Mouse (Mus musculus): ENCODE measurements around the gene Hyal1. TPM values are rescaled to one million over a fixed set of nuclear protein-coding genes. Genes with fewer than 3 reads are reported as not detected.
"Not testable (repeated sequence)": the region's sequence is repeated elsewhere in the genome, so short reads cannot be mapped to it uniquely, and the experiment has no call there.

The Hyal1 gene
- polyA plus RNA-seq, 1 experiment from 2014 or later: 10.0 TPM

GRCm38 (mm10) chr9:107551890-107552355 is 24.8 kb upstream of the Hyal1 start:
- Histone ChIP-seq H3K9ac (replicated peaks) (peak overlapping the region; percentile 54), H3K36me3 (peaks cover 5% of the 10 kb centered on the region; the same call in 1 of the 2 replicates), H3K4me1 (replicated peaks) (peaks cover 57% of the 10 kb centered on the region), H3K4me2 (replicated peaks) (peak overlapping the region; percentile 53), H3K9me3 (no peaks in the 10 kb centered on the region), H3K27me3 (peaks cover 61% of the 10 kb centered on the region), H3K4me3 (replicated peaks) (peak overlapping the region; percentile 30), H3K27ac (no peak overlapping the region)
- no peak for ATAC-seq
- WGBS: 7% methylated on average over 8 of the region's 8 CpGs

- Histone ChIP-seq H3K4me3 (replicated peaks) (peak overlapping the region; percentile 60; the same call in 1 of the 2 replicates), H3K9me3 (no peaks in the 10 kb centered on the region), H3K36me3 (peaks cover 14% of the 10 kb centered on the region), H3K4me2 (replicated peaks) (peak overlapping the region; percentile 95; the same call in 1 of the 2 replicates), H3K4me1 (replicated peaks) (peaks cover 51% of the 10 kb centered on the region), H3K27ac (no peak overlapping the region), H3K27me3 (peaks cover 57% of the 10 kb centered on the region), H3K9ac (replicated peaks) (no peak overlapping the region)
- WGBS: 79% methylated on average over 5 of the region's 5 CpGs
- ATAC-seq: no peak
These were observed 23.9 kb upstream of the Hyal1 start for GRCm38 (mm10) chr9:107552690-107553393.

GRCm38 (mm10) chr9:107553541-107554318 is 23.0 kb upstream of the Hyal1 start:
- ATAC-seq: peak; percentile 26
- no peaks in the 10 kb centered on the region for H3K9me3 ChIP-seq
- peaks cover 48% of the 10 kb centered on the region for H3K27me3 ChIP-seq
- peaks cover 51% of the 10 kb centered on the region for H3K4me1 ChIP-seq (replicated peaks)
- peak overlapping the region; percentile 74 for H3K9ac ChIP-seq (replicated peaks)
- H3K36me3 ChIP-seq: peaks cover 23% of the 10 kb centered on the region
- peak overlapping the region; percentile 60 for H3K4me3 ChIP-seq (replicated peaks)
- H3K4me2 ChIP-seq (replicated peaks): peak overlapping the region; percentile 95
- 7% methylated on average over 37 of the region's 37 CpGs for WGBS
- H3K27ac ChIP-seq: peak overlapping the region; percentile 82

- Histone ChIP-seq H3K4me1 (replicated peaks) (peaks cover 51% of the 10 kb centered on the region), H3K9ac (replicated peaks) (peak overlapping the region; percentile 81), H3K36me3 (peaks cover 30% of the 10 kb centered on the region), H3K27ac (peak overlapping the region; percentile 84), H3K4me3 (replicated peaks) (peak overlapping the region; percentile 60), H3K27me3 (peaks cover 41% of the 10 kb centered on the region), H3K9me3 (no peaks in the 10 kb centered on the region), H3K4me2 (replicated peaks) (peak overlapping the region; percentile 95)
- under 1% methylated on average over 53 of the region's 53 CpGs for WGBS
- peak; percentile 95 for ATAC-seq
These were observed 22.4 kb upstream of the Hyal1 start for GRCm38 (mm10) chr9:107554319-107554825.

- H3K36me3 ChIP-seq: peaks cover 36% of the 10 kb centered on the region
- WGBS: under 1% methylated on average over 23 of the region's 23 CpGs
- H3K27me3 ChIP-seq: peaks cover 35% of the 10 kb centered on the region
- H3K9ac ChIP-seq (replicated peaks): peak overlapping the region; percentile 81
- H3K4me3 ChIP-seq (replicated peaks): peak overlapping the region; percentile 60
- no peaks in the 10 kb centered on the region for H3K9me3 ChIP-seq
- ATAC-seq: peak; percentile 55
- peak overlapping the region; percentile 95 for H3K4me2 ChIP-seq (replicated peaks)
- H3K27ac ChIP-seq: peak overlapping the region; percentile 84
- peaks cover 51% of the 10 kb centered on the region for H3K4me1 ChIP-seq (replicated peaks)
These were observed 21.7 kb upstream of the Hyal1 start for GRCm38 (mm10) chr9:107555031-107555457.

- WGBS: 49% methylated on average over 2 of the region's 2 CpGs
- peaks cover 49% of the 10 kb centered on the region for H3K4me1 ChIP-seq (replicated peaks)
- H3K27me3 ChIP-seq: peaks cover 28% of the 10 kb centered on the region
- H3K9ac ChIP-seq (replicated peaks): peak overlapping the region; percentile 81
- peaks cover 43% of the 10 kb centered on the region for H3K36me3 ChIP-seq
- H3K9me3 ChIP-seq: no peaks in the 10 kb centered on the region
- H3K27ac ChIP-seq: no peak overlapping the region
- peak overlapping the region; percentile 60 for H3K4me3 ChIP-seq (replicated peaks)
- peak overlapping the region; percentile 95 for H3K4me2 ChIP-seq (replicated peaks)
- no peak for ATAC-seq
These were observed 21.0 kb upstream of the Hyal1 start for GRCm38 (mm10) chr9:107555701-107556100.

DNA sequence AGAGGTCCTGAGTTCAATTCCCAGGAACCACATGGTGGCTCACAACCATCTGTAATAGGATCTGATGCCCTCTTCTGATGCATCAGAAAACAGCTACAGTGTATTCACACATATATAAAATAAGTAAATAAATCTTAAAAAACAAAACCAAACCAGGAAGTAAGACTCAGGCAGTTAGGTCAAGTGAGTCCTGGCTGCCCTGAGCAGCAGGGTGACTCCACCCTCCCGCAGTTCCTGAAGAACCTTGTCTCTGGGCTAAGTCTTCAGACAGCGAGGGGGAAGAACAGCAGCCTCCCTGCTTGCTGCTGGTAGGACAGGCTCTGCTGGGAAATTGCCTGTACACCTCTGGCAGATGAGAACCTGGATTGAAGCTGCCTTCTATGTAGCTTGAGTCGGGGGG is 20.4 kb upstream of the Hyal1 start:
- Histone ChIP-seq H3K4me3 (replicated peaks) (peak overlapping the region; percentile 60), H3K27me3 (peaks cover 22% of the 10 kb centered on the region), H3K9me3 (no peaks in the 10 kb centered on the region), H3K9ac (replicated peaks) (0 out of 2 replicates have a peak overlapping the region, but pooled peaks have one; percentile 39), H3K36me3 (peaks cover 49% of the 10 kb centered on the region), H3K27ac (no peak overlapping the region), H3K4me1 (replicated peaks) (peaks cover 42% of the 10 kb centered on the region), H3K4me2 (replicated peaks) (peak overlapping the region; percentile 95)
- 84% methylated on average over 3 of the region's 3 CpGs for WGBS
- ATAC-seq: no peak

DNA sequence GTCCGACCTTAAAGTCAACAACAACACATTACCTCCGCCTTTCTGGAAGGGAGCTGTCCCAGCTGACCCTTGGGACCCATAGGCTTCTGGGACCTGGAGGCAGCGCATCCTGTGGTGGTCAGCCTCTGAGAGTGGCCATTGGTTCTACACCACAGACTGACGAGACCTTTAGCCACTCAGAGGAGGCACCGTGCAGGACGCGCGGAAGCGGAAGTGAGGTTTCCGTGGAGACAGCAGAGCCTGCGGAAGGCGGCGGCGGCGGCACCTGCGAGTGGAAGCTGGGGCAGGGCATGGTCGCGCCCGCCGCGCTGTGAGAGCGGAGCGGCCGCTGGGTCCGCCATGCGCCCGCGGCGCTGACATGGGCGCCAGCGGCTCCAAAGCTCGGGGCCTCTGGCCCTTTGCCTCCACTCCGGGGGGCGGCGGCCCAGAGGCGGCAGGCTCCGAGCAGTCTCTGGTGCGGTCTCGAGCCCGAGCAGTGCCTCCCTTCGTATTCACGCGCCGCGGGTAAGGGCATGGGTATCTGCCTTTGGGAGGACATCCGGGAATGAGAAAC is 13.6 kb upstream of the Hyal1 start, which contains the start of gene Tusc2:
Gene Tusc2, plus strand, starts transcription at position 227 of the 553 bp plus-strand sequence.
- WGBS: 0% methylated on average over 44 of the region's 46 CpGs
- Histone ChIP-seq H3K36me3 (peaks cover 67% of the 10 kb centered on the region), H3K4me2 (replicated peaks) (peak within 1 kb of the TSS; percentile 79), H3K27me3 (no peaks in the 10 kb centered on the region), H3K4me1 (replicated peaks) (peaks cover 44% of the 10 kb centered on the region), H3K9ac (replicated peaks) (peak within 1 kb of the TSS; percentile 92), H3K27ac (peak within 1 kb of the TSS; percentile 73), H3K9me3 (no peaks in the 10 kb centered on the region), H3K4me3 (replicated peaks) (peak within 1 kb of the TSS; percentile 90)
- peak; percentile 99 for ATAC-seq

DNA sequence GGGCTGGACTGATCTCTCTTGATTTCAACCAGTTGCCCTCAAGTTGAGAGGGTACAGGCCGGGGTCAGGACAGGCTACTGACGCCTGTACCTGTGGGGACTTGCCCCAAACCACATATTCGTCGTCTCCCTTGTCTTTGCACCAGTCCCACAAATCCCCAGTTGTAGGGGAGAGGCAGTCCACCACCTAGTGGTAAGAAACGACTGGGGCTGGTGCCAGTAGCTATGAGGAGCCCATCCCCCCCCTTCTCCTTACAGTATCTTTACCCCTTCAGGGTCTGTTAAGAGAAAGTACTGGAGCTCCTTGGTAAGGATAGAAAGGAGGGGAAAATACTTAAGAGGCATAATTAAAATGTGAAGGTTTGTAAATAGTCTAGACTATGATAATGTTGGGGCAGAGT is 11.2 kb upstream of the Hyal1 start:
- Histone ChIP-seq H3K36me3 (peaks cover 46% of the 10 kb centered on the region), H3K4me3 (replicated peaks) (0 out of 2 replicates have a peak overlapping the region, but pooled peaks have one; percentile 5), H3K4me1 (replicated peaks) (peaks cover 55% of the 10 kb centered on the region)
- H3K27ac ChIP-seq; H3K9me3 ChIP-seq; H3K9ac ChIP-seq (replicated peaks); H3K27me3 ChIP-seq; H3K4me2 ChIP-seq (replicated peaks); ATAC-seq: not testable (repeated sequence)
- WGBS: 52% methylated on average over 5 of the region's 5 CpGs

GRCm38 (mm10) chr9:107566041-107566709 is 10.6 kb upstream of the Hyal1 start:
- peak overlapping the region; percentile 35; the same call in 1 of the 2 replicates for H3K27ac ChIP-seq
- H3K4me3 ChIP-seq (replicated peaks): no peak overlapping the region
- 62% methylated on average over 15 of the region's 15 CpGs for WGBS
- no peaks in the 10 kb centered on the region for H3K9me3 ChIP-seq
- H3K4me2 ChIP-seq (replicated peaks): 0 out of 2 replicates have a peak overlapping the region, but pooled peaks have one; percentile 9
- no peaks in the 10 kb centered on the region for H3K27me3 ChIP-seq
- peaks cover 46% of the 10 kb centered on the region for H3K36me3 ChIP-seq
- H3K9ac ChIP-seq (replicated peaks): no peak overlapping the region
- no peak for ATAC-seq
- peaks cover 61% of the 10 kb centered on the region for H3K4me1 ChIP-seq (replicated peaks)

GRCm38 (mm10) chr9:107566855-107567254 is 9.9 kb upstream of the Hyal1 start:
- Histone ChIP-seq H3K9me3 (no peaks in the 10 kb centered on the region), H3K4me3 (replicated peaks) (no peak overlapping the region), H3K36me3 (peaks cover 46% of the 10 kb centered on the region), H3K4me2 (replicated peaks) (peak overlapping the region; percentile 96; the same call in 1 of the 2 replicates), H3K27ac (peak overlapping the region; percentile 35; the same call in 1 of the 2 replicates), H3K9ac (replicated peaks) (0 out of 2 replicates have a peak overlapping the region, but pooled peaks have one; percentile 96), H3K4me1 (replicated peaks) (peaks cover 68% of the 10 kb centered on the region), H3K27me3 (no peaks in the 10 kb centered on the region)
- no peak for ATAC-seq
- WGBS: 63% methylated on average over 3 of the region's 3 CpGs
